Mouse (Mus musculus): Measurements from ENCODE around the gene Pou3f3. TPM values are rescaled to one million over a fixed set of nuclear protein-coding genes. Genes with fewer than 3 reads are reported as not detected.

Pou3f3 gene
- total RNA-seq, 2 experiments from 2014 or later, result 60.7 to 69.3 TPM

Other genes with a start within 250 kb of the Pou3f3 start
- 10 to 100 TPM; 43.4 to 46.1 TPM for gene Mrps9, start 155.5 kb downstream of the Pou3f3 start, total RNA-seq (2021)